Mouse (Mus musculus): ENCODE data around the gene Lmcd1.

The Lmcd1 gene

DNA sequence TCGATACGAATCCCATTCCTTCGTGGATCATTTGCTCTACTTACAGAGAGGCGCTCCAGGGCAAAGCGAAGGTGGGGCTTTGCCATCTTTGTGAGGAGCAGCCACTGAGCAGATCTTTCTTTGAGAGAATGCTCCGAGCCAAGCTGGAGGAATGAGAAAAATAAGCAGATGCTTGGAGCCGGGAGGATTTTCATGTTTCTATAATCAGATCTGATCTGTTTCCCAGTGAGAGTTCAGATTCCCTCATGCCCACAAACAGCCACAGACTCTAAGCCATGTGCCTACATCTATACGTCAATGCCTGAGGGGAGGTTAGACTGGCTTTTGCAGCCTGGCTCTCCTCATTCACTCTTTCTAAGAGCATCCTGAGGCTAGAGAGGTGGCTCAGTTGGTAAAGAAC, 87.1 kb downstream of the Lmcd1 start:
- DNase-seq = no peak

DNA sequence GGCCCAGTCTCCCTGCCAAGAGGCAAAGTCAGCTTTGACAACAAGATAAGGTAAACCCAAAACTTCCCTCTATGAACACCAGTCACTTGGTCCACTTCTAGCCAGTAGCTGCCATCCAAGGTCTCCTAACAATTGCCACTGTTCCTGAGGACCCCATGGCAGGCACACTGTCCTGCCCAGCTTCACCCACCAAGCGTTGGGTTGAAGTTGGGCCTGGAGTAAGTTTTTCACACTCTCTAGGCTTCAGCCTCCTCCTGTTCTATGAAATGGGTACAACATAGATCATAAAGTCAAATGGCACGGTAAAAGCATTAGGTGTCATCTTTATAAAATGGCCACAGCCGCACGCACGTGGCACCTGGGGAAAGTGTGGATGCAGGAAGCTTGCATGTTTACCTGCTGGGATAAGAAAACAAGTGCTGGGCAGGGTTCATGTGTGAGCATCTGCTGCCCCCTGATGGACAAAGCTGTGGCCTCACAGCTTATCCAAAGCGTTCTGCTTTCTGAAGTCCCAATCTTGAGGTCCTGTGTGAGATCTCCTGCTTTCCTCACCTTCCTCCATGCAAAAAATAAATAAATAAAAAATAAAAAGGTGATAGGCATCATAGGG, 88.9 kb downstream of the Lmcd1 start:
- DNase-seq = peak; percentile 78

DNA sequence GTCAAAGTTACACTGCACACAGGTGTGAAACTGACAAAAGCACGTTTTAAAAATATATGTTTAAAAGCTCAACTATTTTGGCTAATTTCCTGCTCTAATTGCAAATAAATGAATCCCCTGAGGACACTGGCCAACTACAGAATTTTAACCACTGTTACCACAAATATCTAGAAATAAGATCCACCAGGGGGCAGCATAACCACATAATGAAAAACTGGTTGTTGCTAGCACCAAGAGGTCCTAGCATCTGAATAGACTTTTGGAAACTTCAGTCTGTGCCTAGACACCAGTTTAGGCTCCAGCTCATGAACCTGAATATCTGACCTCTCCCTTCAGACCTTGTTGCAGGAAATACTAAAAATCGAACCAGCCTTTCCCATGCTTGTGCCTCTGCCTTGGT, 91.0 kb downstream of the Lmcd1 start:
- peak; percentile 65 for DNase-seq

DNA sequence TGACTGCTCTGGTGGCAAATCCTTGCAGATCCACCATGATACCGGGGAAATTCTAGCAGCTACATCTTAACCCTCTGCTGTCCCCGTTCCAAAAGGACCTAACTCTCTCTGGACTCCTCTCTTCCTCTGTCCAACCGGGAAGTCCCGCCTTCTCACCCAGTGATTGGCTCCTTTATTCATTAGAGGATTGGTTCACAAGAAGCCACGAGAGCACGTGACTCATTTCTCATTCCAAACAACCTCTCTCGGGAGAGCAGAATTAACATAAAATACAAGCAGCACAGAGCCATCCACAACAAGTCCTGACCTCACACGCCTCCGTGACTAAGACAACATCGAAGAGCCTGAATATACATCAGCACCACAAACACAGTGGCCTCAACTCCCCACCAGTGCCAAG, 91.7 kb downstream of the Lmcd1 start:
- DNase-seq = no peak

DNA sequence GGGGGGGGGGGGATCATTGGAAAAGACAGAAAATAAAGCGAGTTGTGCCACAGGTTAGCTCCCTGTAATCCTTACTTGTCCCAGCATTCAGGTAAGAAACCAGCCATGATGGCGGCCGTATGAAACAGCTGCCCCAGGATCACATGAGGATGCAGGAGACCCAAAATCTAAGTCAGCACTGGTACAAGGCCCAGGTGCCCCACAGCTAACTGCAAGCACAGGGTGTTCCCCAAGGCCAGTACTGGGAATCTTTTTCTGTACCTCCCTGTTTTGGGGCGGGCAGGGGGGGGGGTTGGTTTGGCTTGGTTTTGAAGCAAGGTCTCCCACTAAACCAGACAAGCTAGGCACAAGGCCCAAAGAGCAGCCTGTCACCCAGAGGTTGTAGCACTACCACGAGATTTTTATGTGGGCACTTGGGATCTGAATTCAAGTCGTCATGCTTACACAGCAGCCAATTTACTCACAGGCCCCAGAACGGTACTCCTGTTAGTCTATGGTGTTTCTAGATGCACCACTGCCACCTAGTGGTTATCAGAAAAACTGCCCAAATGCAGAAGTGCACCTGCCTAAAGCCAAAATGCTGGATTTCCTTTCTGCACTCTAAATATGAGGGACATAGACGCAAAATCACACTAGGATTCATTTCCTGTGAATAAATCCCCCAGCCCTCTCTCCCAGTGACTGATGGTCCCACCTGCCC, 100.5 kb downstream of the Lmcd1 start:
- peak; percentile 44 for DNase-seq

DNA sequence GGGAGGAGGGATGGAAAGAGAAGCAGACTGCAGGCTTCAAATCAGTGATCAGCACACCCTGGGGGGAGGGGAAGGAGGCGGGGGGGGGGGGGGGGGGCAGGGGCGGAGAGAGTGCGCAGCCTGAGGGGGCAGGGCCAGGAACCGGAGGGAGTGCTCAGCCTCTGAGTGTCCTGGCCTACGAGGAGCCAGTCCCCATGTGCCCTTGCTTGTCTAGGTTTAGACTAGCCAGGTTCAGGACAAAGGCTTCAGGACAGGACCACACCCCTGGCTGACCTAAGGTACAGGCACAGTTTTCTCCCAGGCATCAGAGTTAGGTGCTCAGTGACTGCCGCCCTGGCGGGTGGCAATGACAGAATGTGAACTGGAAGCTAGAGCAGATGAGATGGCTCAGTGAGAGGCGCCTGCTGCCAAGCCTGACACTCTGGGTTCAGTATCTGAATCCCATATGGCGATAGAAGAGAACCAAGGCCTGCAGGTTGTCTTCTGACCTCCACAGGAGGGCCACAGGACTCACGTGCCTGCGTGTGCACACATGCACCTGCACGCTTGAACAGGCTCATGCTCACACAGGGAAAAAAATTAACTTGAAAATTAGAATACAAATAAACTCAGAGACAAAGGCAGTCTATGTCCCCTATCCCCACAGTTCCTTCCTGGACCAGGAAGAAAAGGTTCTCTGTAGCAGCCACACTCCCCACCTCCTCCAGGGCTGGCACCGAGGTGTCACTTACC, 102.3 kb downstream of the Lmcd1 start:
- no peak for DNase-seq

DNA sequence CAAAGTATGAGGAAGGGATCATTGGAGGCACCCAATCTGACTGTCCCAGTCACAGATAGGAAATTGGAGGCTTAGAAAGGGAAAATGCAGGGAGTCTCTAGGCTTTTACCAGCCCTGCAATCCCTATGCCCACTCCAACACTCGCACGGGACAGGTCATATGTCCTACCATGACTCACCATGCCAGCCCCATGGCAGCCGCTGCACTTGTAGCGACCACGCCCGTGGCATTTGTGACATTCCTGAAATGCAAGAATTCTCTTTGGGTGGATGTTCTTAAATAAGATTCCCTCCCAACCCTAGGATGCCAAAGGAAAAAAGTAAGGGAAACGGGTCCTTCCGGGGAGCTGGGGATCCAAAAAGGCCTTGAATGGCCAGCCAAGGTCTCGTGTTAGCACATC, 105.5 kb downstream of the Lmcd1 start:
- DNase-seq = no peak

Measured in kidney, postnatal 14 days (tissue).